Mouse (Mus musculus) thymus, postnatal 25 days (tissue): Measurements from ENCODE around the gene Trp53rkb.

Experiments
- DNase-seq: peaks from one replicate; pipeline ENCODE4 v3.0.0; 2022

The Trp53rkb gene

DNA sequence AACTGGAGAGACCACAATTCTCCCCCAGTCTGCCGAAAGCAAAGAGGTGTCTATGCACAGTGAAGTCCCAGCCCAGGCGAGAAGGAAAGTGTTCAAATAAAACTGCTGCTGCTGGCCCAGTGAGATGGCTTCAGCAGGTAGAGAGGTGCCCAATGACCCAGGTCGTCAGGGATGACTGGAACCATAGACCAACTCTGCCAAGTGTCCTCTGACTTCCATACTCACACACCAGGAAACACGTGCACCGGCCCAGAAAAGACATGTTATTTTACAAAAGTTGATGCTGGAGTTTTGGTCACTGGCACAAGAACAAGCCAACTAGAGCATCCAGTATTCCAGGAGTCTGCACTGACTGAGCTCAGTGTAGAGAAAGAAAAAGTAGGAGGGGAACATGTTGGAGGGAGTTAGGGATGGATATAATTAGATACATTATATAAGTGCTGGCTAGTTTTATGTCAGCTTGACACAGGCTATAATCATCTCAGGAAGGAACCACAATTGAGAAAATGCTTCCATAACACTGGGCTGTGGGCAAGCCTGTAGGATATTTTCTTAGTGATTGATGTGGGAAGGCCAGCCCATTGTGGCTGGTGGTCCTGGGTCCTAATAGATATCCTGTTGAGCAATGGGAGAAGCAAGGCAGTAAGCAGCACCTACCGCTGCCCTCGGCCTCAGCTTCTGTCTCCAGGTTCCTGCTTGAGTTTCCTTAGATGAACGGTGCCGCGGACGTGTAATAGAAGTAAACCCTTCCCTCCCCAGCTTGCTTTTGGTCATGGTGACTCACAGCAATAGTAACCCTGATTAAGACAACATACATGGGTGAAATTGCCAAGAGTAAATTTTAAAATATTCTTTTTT lies 7.5 kb downstream of the Trp53rkb start:
- no peak for DNase-seq

DNA sequence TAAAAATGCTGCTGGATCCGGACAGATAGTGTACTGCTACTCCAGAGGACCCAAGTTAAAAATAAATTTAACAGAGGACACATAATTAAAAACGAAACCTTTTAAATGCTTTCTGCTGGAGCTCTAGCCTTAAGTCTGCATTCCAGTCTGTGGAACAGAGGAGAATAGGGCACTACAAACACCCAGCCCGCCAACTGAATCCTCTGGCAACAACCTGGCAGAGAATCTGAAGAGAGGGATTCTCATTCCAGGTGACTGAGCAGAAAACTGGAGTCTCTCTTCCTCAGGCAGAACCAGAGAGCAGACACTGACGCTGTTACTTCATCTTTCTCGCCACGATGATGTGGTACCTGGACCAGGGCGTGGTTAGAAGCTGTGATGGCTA lies 8.1 kb downstream of the Trp53rkb start:
- DNase-seq = no peak

GRCm38 (mm10) chr2:166801436-166801835 lies 9.1 kb downstream of the Trp53rkb start:
- no peak for DNase-seq

- DNase-seq = no peak
Observed at GRCm38 (mm10) chr2:166803298-166803697, 11.0 kb downstream of the Trp53rkb start.

- peak; percentile 91 for DNase-seq
Observed at GRCm38 (mm10) chr2:166805250-166806172, 13.2 kb downstream of the Trp53rkb start, which contains the start of gene Arfgef2. TSS of gene Arfgef2 (plus strand) at chr2:166805588.

DNA sequence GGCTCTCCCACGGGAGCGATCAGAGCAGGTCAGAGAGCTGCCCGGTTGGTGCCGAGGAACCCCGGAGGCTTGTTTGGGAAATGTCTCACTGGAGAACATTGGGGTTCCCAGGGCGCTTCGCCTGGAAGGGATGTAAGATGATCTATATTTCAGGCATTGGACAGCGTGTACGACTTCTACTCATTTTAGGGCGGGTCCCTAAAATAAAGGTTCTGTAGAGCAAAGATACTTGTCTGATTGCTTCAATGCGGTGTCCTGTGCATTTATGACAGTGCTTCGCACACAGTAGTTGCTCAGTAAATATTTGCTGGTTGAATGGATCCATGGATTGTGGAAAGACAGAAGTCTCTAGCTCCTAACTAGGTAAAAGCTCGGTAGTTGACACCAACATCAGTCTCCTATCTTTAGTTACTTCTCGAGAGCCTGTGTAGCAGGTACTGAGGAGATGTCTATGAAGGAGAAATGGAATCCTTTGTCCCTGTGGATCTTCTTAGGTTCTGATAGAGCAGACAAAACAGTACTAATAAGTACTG lies 13.9 kb downstream of the Trp53rkb start:
- no peak for DNase-seq

DNA sequence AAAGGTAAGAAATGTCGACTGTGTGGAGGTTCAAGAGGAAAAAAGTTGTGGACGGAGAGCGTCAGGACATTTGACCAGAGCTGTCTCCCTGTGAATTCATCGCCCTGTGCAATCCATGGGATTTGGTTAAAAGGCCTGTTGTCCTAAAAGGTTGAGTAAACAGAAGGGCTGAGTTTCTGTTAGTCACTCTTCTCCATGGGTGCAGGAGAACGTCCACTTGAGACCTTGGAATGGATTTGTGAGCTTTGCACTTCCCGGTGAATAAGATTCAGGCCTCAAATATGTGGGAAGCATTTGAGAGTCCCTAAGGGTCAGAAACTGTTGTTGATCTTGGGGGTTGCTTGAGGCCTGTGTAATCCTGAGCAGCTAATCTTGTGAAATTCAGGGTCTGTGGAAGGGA lies 14.5 kb downstream of the Trp53rkb start:
- DNase-seq = no peak

DNA sequence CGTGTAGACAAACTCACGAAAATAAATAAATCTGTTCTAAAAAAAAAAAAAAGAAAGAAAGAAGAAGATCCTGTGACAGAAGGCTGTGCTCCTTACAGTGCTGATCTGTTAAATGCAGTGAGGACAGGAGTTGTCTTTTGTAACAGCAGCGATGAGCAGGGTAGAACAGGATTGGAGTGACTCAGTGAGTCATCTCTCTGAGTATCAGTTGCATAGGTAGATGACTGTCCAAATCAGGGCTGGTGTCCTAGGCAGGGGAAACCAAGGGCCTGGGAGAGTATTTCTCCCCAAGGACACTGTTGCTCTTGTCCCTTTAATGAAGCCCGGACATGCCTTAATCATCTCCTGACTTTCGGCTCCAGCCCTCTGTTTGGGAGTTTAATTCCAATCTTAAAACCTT lies 17.2 kb downstream of the Trp53rkb start:
- DNase-seq = no peak

DNA sequence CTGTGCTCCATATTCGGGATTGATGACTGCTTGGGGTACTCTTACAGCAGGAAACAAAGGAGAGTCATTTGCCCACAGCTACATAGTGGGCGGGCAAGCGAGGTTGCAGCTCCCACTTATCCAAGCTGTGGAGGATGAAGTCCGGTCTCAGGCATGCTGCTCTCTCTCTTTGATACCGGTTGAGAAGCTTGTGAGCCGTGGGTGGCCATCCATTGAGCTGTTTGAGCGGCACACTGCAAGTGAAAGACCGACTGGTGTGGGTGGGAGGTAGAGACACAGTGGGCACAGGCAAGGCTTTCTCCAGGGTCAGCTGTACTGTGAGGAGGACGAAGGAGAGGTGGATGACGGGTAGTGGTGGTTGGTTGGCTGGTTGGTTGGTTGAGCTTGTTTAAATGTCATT lies 18.5 kb downstream of the Trp53rkb start:
- DNase-seq = no peak

DNA sequence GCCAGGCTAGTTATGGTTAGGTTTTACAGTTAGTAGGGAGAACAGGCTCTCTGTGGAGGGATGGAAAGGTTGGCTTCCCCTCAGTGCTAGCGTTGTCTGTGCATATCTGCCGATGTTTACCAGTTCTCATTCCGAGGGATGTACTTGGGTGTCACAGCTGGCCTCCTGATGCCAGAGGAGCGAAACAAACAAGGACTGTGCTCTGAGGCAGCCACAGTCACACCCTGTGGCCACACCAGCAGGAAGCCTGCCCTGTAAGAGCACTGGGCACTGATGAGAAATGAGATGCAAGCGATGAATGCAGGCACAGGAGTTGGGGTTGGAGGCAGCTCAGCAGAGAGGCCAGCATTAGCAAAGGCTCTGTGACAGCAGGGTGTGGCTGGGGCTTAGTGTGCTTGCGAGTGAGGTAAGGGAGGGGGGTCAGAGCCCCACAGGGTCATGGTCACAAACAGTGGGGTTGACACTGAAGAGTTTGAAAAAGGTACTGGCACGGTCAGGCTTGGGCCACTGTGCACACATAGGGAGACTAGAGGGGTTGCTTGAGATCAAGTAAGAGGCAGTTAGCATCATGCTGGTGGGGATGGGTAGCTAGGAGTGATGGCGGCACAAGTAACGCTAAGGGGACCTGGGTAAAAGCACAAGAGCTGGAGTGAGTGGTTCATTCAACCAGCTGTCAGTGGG lies 26.3 kb downstream of the Trp53rkb start:
- no peak for DNase-seq

DNA sequence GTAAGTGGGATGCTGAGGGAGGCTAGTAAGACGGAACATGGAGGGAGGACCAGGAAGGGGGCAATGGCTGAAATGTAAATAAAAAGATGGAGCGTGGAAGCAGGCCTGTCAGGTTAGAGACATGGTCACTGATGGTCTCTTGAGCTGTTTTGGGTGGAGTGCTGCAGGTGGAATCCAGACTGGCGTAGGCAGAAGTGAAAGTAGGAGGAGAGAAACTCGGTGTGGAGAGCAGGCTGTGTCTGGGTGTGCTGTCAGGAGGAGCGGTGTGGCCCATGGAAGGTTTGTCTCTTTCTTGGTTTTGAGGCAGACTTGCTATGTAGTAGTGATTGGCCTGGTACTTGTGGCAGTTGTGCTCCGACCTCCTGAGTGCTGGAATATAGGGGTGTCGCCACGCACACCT lies 27.5 kb downstream of the Trp53rkb start:
- no peak for DNase-seq

- DNase-seq = no peak
Observed at GRCm38 (mm10) chr2:166820844-166821243, 28.5 kb downstream of the Trp53rkb start.

DNA sequence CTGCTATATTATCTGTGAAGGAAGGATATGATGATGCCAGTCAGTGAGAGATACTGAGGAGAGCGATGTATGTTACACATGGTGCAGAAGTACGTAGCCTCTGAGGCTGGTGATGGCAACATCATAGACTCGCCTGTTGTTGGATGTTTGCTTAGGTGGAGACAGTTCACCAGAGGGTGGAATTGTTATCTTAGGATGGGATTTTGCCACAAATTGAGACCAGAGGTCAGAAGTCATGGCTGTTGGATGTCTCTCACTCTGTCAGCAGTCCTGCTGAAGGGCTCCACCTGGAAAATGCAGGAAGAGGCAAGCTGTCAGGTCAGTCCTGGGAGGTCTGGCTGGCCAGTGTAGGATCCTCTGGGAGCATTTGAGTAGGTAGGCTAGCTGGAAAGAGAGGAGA lies 29.1 kb downstream of the Trp53rkb start:
- no peak for DNase-seq

GRCm38 (mm10) chr2:166822119-166822826 lies 29.9 kb downstream of the Trp53rkb start:
- DNase-seq = no peak

DNA sequence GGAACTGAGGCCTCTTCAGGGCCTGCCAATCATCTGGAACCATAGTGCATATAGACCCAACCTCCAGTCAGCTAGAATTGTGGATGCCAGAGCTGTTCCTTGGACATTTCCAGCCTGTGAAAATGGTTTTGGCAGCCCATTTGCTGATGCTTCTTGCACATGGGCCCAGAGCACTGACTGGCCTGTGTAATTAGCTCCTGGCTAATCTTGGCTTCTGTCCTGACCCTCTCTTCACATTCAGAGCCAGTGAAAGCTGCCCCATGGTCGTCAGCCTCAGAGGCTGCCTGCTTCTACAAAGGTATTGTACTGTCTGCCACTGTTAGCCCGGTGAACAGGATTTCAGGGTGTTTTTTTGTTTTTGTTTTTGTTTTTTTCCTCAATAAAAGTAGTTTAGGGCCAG lies 30.6 kb downstream of the Trp53rkb start:
- no peak for DNase-seq

GRCm38 (mm10) chr2:166824386-166824785 lies 32.1 kb downstream of the Trp53rkb start:
- no peak for DNase-seq

- no peak for DNase-seq
Observed at GRCm38 (mm10) chr2:166824998-166825397, 32.7 kb downstream of the Trp53rkb start.

DNA sequence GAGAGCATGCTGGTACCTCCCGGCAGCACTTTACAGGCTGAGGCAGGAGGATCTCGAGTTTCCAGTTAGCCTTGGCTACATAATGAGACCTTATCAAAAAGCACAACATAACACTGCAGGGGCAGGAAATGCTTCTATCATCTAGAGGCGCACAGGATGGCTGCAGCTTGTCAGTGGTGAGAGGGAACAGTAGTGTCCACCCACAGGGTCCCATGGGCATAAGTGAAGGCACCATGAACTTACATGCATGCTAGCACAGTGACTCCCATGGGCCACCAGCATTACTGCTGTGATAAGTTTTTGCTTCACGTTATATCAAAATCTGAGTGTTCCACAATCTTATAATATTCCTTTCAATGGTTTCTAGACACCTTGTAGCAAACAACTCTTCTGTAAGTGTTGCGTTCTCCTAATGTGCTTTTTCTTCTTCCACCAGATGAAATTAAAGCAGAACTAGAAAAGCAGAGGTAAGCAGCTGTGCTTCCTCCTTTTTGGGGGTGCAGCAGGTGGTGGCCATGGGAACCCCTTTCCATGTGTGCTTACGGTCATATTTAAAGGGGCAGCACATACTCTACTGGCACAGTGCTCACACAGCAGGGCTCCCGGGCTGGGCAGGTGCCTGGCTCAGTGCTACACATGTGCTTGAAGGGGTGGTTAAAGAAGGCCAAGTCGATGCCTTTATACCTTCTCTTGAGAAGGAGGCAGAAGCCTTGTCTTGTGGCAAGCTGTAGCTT lies 34.3 kb downstream of the Trp53rkb start:
- DNase-seq = no peak

DNA sequence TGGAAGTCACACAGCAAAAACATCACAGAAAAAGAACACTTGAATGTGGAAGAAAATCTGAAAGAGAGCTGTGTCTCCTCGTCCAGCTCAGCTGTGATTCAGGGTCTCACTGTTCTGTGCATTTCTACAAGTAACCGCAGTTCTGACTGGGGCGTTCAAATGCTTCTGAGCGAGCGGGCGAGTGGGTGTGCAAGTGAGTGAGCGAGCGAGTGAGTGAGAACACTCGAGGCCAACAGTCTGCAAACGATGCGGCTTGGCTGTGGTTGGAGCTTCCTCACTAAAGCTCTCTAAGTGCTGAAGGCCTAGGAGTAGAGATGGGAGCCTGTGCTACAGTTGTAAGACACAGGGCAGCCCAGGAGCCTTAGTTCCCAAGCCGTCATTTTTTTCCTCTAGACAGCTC lies 36.0 kb downstream of the Trp53rkb start:
- DNase-seq = no peak

- DNase-seq = no peak
Observed at GRCm38 (mm10) chr2:166830350-166830749, 38.0 kb downstream of the Trp53rkb start.

DNA sequence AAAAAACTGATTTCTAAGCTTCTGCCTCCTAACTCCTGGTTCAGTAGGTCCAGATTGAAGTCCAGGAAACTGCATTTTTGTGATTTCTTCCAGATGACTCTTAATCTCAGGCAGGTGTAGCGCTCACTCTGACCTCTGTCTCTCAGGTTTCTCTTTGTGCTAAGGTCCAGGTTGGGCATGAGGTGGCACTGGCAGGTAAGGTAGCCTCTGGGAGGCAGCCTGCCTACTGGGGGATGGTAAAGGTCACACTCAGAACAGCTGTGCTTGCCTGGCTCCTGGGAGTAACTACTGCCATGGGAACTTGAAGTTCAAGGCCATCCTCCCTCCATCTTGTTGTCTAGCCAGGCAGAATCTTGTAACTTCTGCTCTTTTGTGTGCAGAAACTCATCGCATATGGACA lies 41.8 kb downstream of the Trp53rkb start:
- no peak for DNase-seq

DNA sequence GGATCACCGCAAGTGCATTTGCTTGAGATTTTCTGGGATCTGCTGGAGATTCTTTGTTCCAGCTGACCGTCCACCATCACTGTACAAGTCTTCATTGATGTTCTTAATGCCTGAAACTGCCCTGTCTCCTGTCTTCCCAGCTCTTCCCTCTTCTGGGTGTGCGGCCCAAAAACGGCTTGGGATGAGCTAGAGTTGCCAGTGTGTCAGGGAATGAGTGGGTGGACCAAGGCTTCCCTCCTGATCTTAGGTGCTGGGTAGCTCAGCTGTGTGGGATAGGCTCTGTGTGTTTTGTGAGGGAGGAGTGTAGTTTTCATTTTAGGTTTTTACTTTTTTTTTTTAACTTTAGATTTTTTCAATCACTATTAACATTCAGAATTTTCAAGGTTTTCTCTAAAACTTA lies 42.5 kb downstream of the Trp53rkb start:
- DNase-seq = no peak
